Mouse (Mus musculus) Patski (cell line): Measurements from ENCODE around the gene 1110008L16Rik. TPM values are rescaled to one million over a fixed set of nuclear protein-coding genes. Genes with fewer than 3 reads are reported as not detected.
"Not testable (repeated sequence)": the region's sequence is repeated elsewhere in the genome, so short reads cannot be mapped to it uniquely, and the experiment has no call there.

Experiments used
- ATAC-seq: fragments of 100-300 bp; one replicate; pipeline ENCODE4 v1.8.0; 2021
- CTCF ChIA-PET: fragments of 350-600 bp; sonication (Branson Sonifier 250); formaldehyde crosslinking; loops from one replicate; lab custom pipeline; 2022; ENCODE audit warnings: inconsistent platforms; lab: Charles Lee
- POLR2A ChIA-PET: fragments of 350-600 bp; sonication (Branson Sonifier 250); formaldehyde crosslinking; loops from one replicate; lab custom pipeline; 2022; ENCODE audit warnings: antibody characterized with exemption, inconsistent platforms; lab: Charles Lee
- DNase-seq: peaks from one replicate; pipeline ENCODE4 v3.0.0-alpha.2; 2011; ENCODE audit warnings: low read depth, low spot score
- H3K27me3 ChIP-seq: fragments of 371-371 bp; one replicate; pipeline ENCODE4 v1.5.1; 2021
- CTCF ChIP-seq: fragments of 100-300 bp; IDR thresholded peaks from one replicate; pipeline ENCODE4 v1.5.1; 2021
- in situ Hi-C: fragments of 300-500 bp; cut with MboI; formaldehyde crosslinking; loops from 3 replicates; pipeline ENCODE4 v1.11.1; 2018; ENCODE audit warnings: low pct_unique_long_range_greater_than_20kb, mixed read lengths
- polyA plus RNA-seq: library from polyadenylated mRNA; unstranded; gene quantifications from one replicate; pipeline ENCODE4 v1.2.3, GENCODE M21; 2021

The 1110008L16Rik gene
- polyA plus RNA-seq, 1 experiment from 2014 or later: 18.7 TPM

DNA sequence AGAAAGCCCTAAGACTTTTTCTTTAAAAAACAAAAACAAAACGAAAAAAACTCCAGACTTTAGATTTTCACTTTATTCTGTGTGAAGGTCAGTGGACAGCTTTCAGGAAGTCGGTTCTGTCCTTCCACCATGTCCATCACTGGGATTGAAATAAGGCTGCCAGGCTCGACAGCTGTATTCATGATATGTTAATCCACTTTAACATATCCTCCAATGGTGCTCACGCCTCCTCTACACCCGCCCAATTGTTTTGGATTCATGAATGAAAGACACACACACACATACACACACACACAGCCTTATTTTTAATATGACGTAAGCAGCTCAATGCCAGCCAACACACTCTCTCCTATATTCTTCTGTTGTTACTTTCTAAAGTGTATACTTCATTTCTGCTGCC, 8.2 kb downstream of the 1110008L16Rik start:
- ChIA-PET POLR2A (no interaction called here), CTCF (interaction anchor here (1.1 kb wide), 1 partner anchor 9 kb away, joined by 3 read pairs; no protein-coding TSS in a partner anchor)
- in situ Hi-C loops: no loop called here
- TF ChIP-seq CTCF: no peak
- no peaks in the 10 kb centered on the region for H3K27me3 ChIP-seq
- ATAC-seq: no peak
- no peak for DNase-seq

DNA sequence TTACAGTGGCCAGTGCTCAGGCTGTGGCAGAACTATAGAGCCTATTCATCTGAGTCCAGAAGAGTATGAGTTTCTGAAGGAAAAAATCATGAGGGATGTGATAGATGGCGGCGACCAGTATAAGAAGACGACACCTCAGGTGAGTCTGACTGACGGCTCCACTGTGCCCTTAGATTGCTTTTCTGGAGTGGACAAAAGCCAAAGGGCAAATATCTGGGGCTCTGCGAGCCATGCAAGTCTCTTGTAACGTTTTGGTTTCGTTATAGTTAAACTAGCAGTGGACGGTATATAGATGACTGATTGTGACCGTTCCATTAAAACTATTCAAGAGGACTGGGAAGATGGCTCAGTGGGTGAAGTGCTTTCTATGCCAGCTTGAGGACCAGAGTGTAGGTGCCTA, 9.4 kb downstream of the 1110008L16Rik start:
- DNase-seq (no peak), ATAC-seq (no peak)
- in situ Hi-C loops: no loop called here
- POLR2A ChIA-PET: no interaction called here
- TF ChIP-seq CTCF: no peak
- CTCF ChIA-PET: no interaction called here
- H3K27me3 ChIP-seq: no peaks in the 10 kb centered on the region

DNA sequence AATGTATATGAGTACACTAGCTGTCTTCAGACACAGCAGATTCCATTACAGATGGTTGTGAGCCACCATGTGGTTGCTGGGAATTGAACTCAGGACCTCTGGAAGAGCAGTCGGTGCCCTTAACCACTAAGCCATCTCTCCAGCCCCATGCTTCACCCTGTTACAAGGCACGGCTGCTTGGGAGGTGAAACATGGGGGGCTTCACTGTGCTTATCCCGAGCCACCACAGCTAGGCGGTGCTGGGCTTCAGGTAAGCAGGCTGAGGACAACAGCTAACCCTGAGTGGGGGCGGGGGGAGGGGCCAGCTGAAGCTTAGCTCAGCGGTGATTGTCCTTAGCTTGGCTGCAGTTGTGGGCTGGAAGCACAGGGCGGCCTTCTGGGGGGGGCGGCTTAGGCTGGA, 10.1 kb downstream of the 1110008L16Rik start:
- POLR2A ChIA-PET: interaction anchor here (0.7 to 0.8 kb wide), 2 partner anchors 12 to 155 kb away, joined by 3 to 5 read pairs; no protein-coding TSS in a partner anchor
- ATAC-seq: no peak
- in situ Hi-C loops: no loop called here
- DNase-seq: no peak
- no peaks in the 10 kb centered on the region for H3K27me3 ChIP-seq
- TF ChIP-seq CTCF: no peak
- CTCF ChIA-PET: no interaction called here

GRCm38 (mm10) chr12:55311841-55312240, 12.5 kb downstream of the 1110008L16Rik start:
- in situ Hi-C loops: no loop called here

DNA sequence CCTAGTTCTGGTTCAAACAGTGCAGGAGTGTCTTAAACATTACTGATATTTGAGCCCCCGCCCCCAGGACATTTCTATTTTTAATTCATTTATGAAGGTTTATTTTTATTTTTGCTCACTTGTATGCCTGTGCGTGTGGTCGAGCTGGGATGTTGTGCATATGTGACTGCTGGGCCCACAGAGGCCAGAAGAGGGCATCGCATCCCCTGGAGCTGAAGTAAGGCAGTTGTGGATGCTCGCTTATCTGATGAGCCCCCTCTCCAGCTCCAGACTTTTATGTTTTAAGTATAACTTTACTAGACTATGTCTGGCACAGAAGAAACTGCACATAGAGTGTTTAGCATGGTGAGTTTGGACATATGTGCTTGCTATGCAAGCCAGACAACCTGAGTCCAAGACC, 14.5 kb downstream of the 1110008L16Rik start:
- in situ Hi-C loops: no loop called here
- POLR2A ChIA-PET: no interaction called here
- peak; percentile 52 for TF ChIP-seq CTCF

More at GRCm38 (mm10) chr12:55311841-55312240, 12.5 kb downstream of the 1110008L16Rik start:
- ChIA-PET CTCF (interaction anchor here (1.2 kb wide), 1 partner anchor 187 kb away, joined by 5 read pairs; no protein-coding TSS in a partner anchor), POLR2A (no interaction called here)
- DNase-seq: no peak
- ATAC-seq: no peak
- H3K27me3 ChIP-seq: no peaks in the 10 kb centered on the region
- no peak for TF ChIP-seq CTCF

GRCm38 (mm10) chr12:55315192-55315591, 15.8 kb downstream of the 1110008L16Rik start:
- ChIA-PET POLR2A (no interaction called here), CTCF (interaction anchor here (0.8 to 2.9 kb wide), 5 partner anchors 12 to 184 kb away, joined by 3 to 12 read pairs (median 5); partner anchors contain the start of gene Ppp2r3c)
- in situ Hi-C loops: loop anchor here (5.0 kb wide), 1 partner anchor 182 kb away; no protein-coding TSS in a partner anchor
- ATAC-seq (peak; percentile 35), DNase-seq (peak; percentile 54)
- TF ChIP-seq CTCF: peak; percentile 64
- no peaks in the 10 kb centered on the region for H3K27me3 ChIP-seq

More for the DNA sequence above, 14.5 kb downstream of the 1110008L16Rik start:
- no peak for ATAC-seq
- DNase-seq: no peak
- CTCF ChIA-PET: interaction anchor here (1.0 to 2.9 kb wide), 6 partner anchors 12 to 191 kb away, joined by 3 to 12 read pairs (median 5); no protein-coding TSS in a partner anchor
- no peaks in the 10 kb centered on the region for H3K27me3 ChIP-seq

- in situ Hi-C loops: no loop called here
- ChIA-PET CTCF (interaction anchor here (1.2 kb wide), 1 partner anchor 177 kb away, joined by 3 read pairs; no protein-coding TSS in a partner anchor), POLR2A (interaction anchor here (0.6 to 0.7 kb wide), 2 partner anchors 12 to 89 kb away, joined by 4 to 5 read pairs; no protein-coding TSS in a partner anchor)
- TF ChIP-seq CTCF: no peak
- H3K27me3 ChIP-seq: no peaks in the 10 kb centered on the region
- DNase-seq (no peak), ATAC-seq (no peak)
Measured at GRCm38 (mm10) chr12:55321642-55322291, 22.4 kb downstream of the 1110008L16Rik start.

- no peaks in the 10 kb centered on the region for H3K27me3 ChIP-seq
- in situ Hi-C loops: no loop called here
- ChIA-PET POLR2A (interaction anchor here (1.6 kb wide), 1 partner anchor 167 kb away, joined by 3 read pairs; the partner anchor contains the start of gene Nfkbia), CTCF (interaction anchor here (1.1 to 1.4 kb wide), 2 partner anchors 11 to 170 kb away, joined by 3 to 4 read pairs; no protein-coding TSS in a partner anchor)
- no peak for TF ChIP-seq CTCF
- no peak for DNase-seq
- ATAC-seq: no peak
Measured at GRCm38 (mm10) chr12:55325702-55326101, 26.3 kb downstream of the 1110008L16Rik start.

DNA sequence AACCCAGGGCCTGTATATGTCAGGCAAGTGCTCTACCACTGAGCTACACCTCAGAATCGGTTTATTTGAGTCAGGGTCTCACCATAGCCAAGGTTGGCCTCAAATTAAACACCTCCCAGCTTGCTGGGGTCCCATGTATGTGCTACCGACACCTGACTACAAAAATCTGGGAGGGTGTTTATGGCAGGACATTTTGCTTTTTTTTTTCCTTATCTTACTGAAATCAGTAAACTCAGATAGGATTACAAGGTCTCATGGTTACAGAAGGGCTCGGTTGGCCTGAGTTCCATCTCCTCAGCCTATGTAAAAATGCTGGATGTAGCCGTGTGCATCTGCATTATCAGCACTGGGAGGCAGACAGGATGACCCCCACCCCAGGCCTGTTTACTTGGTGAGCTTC, 29.4 kb downstream of the 1110008L16Rik start:
- DNase-seq: no peak
- no peak for ATAC-seq
- in situ Hi-C loops: no loop called here
- TF ChIP-seq CTCF: no peak
- no peaks in the 10 kb centered on the region for H3K27me3 ChIP-seq
- POLR2A ChIA-PET: no interaction called here
- CTCF ChIA-PET: interaction anchor here (1.2 to 1.7 kb wide), 5 partner anchors 12 to 170 kb away, joined by 3 to 5 read pairs (median 4); no protein-coding TSS in a partner anchor

DNA sequence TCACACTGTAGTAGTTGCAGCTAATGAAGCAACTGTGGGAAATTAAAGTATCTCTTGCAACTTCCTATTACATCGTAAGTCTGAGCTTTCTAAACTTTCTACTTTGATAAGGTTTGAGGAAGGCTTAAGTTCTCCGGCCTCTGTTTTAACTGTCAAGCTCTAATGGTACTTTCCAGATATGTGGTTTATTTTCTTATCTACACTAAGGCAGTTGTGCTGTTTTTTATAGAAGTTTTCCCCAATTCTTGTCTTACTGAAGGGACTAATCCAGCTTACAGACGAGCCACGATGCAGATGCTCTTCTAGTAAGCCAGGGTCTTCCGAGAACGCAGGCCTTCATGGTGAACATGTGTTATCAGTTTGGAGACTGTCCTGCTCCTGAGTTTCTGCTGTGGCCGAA, 30.0 kb downstream of the 1110008L16Rik start:
- no peak for DNase-seq
- in situ Hi-C loops: no loop called here
- POLR2A ChIA-PET: no interaction called here

GRCm38 (mm10) chr12:55333662-55334061, 34.3 kb downstream of the 1110008L16Rik start:
- in situ Hi-C loops: no loop called here
- POLR2A ChIA-PET: no interaction called here
- no peak for ATAC-seq
- CTCF ChIA-PET: no interaction called here
- DNase-seq: no peak
- no peak for TF ChIP-seq CTCF
- no peaks in the 10 kb centered on the region for H3K27me3 ChIP-seq

More for the DNA sequence above, 30.0 kb downstream of the 1110008L16Rik start:
- no peak for ATAC-seq
- CTCF ChIA-PET: interaction anchor here (1.2 to 1.4 kb wide), 2 partner anchors 13 to 166 kb away, joined by 3 to 4 read pairs; no protein-coding TSS in a partner anchor
- no peak for TF ChIP-seq CTCF
- no peaks in the 10 kb centered on the region for H3K27me3 ChIP-seq

DNA sequence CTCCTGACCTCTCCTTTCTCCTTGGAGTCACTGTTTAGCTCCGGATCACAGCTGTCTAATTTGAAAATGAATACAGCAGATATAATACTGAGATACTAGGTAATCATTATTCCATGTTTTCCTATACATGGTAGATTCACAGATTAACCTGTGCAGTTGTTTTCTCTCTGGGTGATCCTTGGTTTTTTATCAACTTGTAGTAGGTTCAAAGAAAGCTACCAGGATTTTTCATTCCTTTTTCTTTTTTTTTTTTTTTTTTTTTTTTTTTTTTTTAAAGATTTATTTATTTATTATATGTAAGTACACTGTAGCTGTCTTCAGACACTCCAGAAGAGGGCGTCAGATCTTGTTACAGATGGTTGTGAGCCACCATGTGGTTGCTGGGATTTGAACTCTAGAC, 39.1 kb downstream of the 1110008L16Rik start:
- ATAC-seq, in situ Hi-C loops, POLR2A ChIA-PET, CTCF ChIA-PET, DNase-seq, H3K27me3 ChIP-seq: not testable (repeated sequence)

DNA sequence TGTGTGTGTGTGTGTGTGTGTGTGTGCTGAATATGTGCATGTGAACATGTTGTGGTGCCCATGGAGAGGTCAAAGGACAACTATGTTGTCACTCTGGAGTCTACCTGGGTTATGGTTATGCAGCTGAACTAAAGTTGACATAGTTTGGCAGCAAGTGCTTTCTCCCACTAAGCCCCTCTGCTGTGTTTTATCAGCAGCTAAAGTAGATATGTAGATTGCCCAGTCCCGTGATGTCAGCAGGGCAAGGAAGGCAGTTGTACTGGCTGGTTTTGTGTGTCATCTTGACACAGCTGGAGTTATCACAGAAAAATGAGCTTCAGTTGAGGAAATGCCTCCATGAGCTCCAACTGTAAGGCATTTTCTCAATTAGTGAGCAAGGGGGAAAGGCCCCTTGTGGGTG, 43.7 kb downstream of the 1110008L16Rik start:
- CTCF ChIA-PET: interaction anchor here (1.4 to 1.7 kb wide), 3 partner anchors 11 to 155 kb away, joined by 3 to 5 read pairs (median 4); no protein-coding TSS in a partner anchor
- ATAC-seq, POLR2A ChIA-PET: not testable (repeated sequence)

More for the DNA sequence above, 43.7 kb downstream of the 1110008L16Rik start:
- H3K27me3 ChIP-seq, DNase-seq, in situ Hi-C loops: not testable (repeated sequence)
